ENCODE assay signal across 8 mouse cellular contexts in the genomic region with DNA sequence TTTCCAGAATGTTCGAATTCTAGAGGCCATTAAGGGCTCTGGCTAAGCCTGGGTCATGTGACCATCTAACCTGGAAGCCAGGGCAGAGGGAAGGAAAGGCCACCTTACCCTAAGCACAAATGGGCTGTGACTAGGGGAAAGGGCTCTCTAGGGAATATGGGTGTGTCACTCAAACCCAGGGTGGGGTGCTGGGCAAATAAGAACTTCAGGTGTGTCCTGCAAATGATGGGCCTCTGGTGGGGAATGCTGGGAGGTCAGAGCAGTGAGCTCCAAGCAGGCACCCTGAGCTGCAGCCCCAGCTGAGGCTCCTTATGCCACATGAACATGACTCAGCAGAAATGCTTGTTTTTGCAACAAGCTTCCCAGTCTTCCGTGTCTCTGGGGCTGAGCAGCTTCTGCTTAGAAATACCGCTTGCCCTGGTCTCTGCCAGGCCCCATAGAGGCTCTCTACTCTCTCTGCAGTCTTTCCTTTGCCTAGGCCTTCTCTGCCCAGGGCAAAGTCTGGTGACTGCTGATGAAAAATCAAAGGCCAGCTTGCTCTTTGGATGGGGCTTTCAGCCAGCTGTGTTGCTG.
A peak's percentile ranks its signal among the peaks of the same experiment; 100 is the strongest.
DNase-seq lines count a peak whose midpoint lies in the region; ATAC-seq lines count a peak whose summit lies in the region.

No protein-coding gene starts in this region.

- no peak overlapping the region for H3K4me3 ChIP-seq in forebrain, embryonic 14.5 days (ENCODE audit: low read depth, low read length)
- H3K4me3 ChIP-seq in forebrain, embryonic 16.5 days (replicated peaks; ENCODE audit: low read length) = no peak overlapping the region
- H3K4me3 ChIP-seq in neural tube, embryonic 15.5 days (replicated peaks) = no peak overlapping the region

- no peaks in the 10 kb centered on the region for H3K9me3 ChIP-seq in forebrain, embryonic 14.5 days (replicated peaks; ENCODE audit: control insufficient read depth, low read length)
- H3K9me3 ChIP-seq in forebrain, embryonic 16.5 days (ENCODE audit: control insufficient read depth, low read length) = peaks cover 3% of the 10 kb centered on the region; the same call in 1 of the 2 replicates
- H3K9me3 ChIP-seq in neural tube, embryonic 15.5 days (replicated peaks) = no peaks in the 10 kb centered on the region

- peak; percentile 28 for DNase-seq in forebrain, embryonic 14.5 days (ENCODE audit: low spot score)
- peak; percentile 27 for DNase-seq in urinary bladder, postnatal 14 days (ENCODE audit: low spot score)
- no peak for DNase-seq in urinary bladder, adult 2 months (ENCODE audit: low spot score)
- DNase-seq in kidney, adult 8-10 months = peak; percentile 62 to 73
- no peak for DNase-seq in right cerebral cortex, postnatal 10 days (ENCODE audit: low spot score in 2 of 2)

- H3K4me2 ChIP-seq in forebrain, embryonic 14.5 days (ENCODE audit: low read length) = no peak overlapping the region
- H3K4me2 ChIP-seq in forebrain, embryonic 16.5 days (ENCODE audit: low read length) = no peak overlapping the region
- no peak overlapping the region for H3K4me2 ChIP-seq in neural tube, embryonic 15.5 days

- WGBS in forebrain, embryonic 14.5 days = 42% methylated on average over 3 of the region's 3 CpGs
- WGBS in forebrain, embryonic 16.5 days = 66% methylated on average over 3 of the region's 3 CpGs
- WGBS in neural tube, embryonic 15.5 days = 59% methylated on average over 3 of the region's 3 CpGs

- H3K27me3 ChIP-seq in forebrain, embryonic 14.5 days (replicated peaks; ENCODE audit: control insufficient read depth, insufficient read depth, low read length) = no peaks in the 10 kb centered on the region
- no peaks in the 10 kb centered on the region for H3K27me3 ChIP-seq in forebrain, embryonic 16.5 days (replicated peaks; ENCODE audit: control insufficient read depth, insufficient read depth, low read length)
- H3K27me3 ChIP-seq in neural tube, embryonic 15.5 days (replicated peaks) = no peaks in the 10 kb centered on the region

- no peak for ATAC-seq in forebrain, embryonic 14.5 days
- no peak for ATAC-seq in forebrain, embryonic 16.5 days
- ATAC-seq in megakaryocyte, adult 5-6 weeks (ENCODE audit: poor library complexity, severe bottlenecking) = peak; percentile 79
- ATAC-seq in neural tube, embryonic 15.5 days (ENCODE audit: low FRiP score) = no peak

- no peak overlapping the region for H3K27ac ChIP-seq in forebrain, embryonic 14.5 days (ENCODE audit: low read depth, low read length)
- H3K27ac ChIP-seq in forebrain, embryonic 16.5 days (ENCODE audit: low read length) = no peak overlapping the region
- no peak overlapping the region for H3K27ac ChIP-seq in neural tube, embryonic 15.5 days (replicated peaks)

- no peaks in the 10 kb centered on the region for H3K4me1 ChIP-seq in forebrain, embryonic 14.5 days (ENCODE audit: control insufficient read depth, insufficient read depth, low read length)
- H3K4me1 ChIP-seq in forebrain, embryonic 16.5 days (replicated peaks; ENCODE audit: control insufficient read depth, insufficient read depth, low read length) = peaks cover 5% of the 10 kb centered on the region; the same call in 1 of the 2 replicates
- H3K4me1 ChIP-seq in neural tube, embryonic 15.5 days = peaks cover 7% of the 10 kb centered on the region; the same call in 1 of the 2 replicates

- no peak overlapping the region for H3K9ac ChIP-seq in forebrain, embryonic 14.5 days (ENCODE audit: low read length)
- no peak overlapping the region for H3K9ac ChIP-seq in forebrain, embryonic 16.5 days (replicated peaks; ENCODE audit: low read depth, low read length)
- no peak overlapping the region for H3K9ac ChIP-seq in neural tube, embryonic 15.5 days (replicated peaks)

- no peaks in the 10 kb centered on the region for H3K36me3 ChIP-seq in forebrain, embryonic 14.5 days (ENCODE audit: control insufficient read depth, insufficient read depth, low read length)
- no peaks in the 10 kb centered on the region for H3K36me3 ChIP-seq in forebrain, embryonic 16.5 days (ENCODE audit: control insufficient read depth, insufficient read depth)
- no peaks in the 10 kb centered on the region for H3K36me3 ChIP-seq in neural tube, embryonic 15.5 days

Comparison
In these comparisons a context has a peak if more than half of its experiments do, and no peak if none do; other contexts are left out.
1. DNase-seq: peak in forebrain, embryonic 14.5 days (single experiment), urinary bladder, postnatal 14 days (single experiment) and kidney, adult 8-10 months (2 of 2); none in urinary bladder, adult 2 months (single experiment) and right cerebral cortex, postnatal 10 days (0 of 2).